Mouse (Mus musculus) heart, adult 11 months (tissue): ENCODE results near the gene Sdk2.
A peak's percentile ranks its signal among the peaks of the same experiment; 100 is the strongest.

Experiments used
- DNase-seq: peaks from one replicate; pipeline ENCODE4 v3.0.0; 2022

The Sdk2 gene

DNA sequence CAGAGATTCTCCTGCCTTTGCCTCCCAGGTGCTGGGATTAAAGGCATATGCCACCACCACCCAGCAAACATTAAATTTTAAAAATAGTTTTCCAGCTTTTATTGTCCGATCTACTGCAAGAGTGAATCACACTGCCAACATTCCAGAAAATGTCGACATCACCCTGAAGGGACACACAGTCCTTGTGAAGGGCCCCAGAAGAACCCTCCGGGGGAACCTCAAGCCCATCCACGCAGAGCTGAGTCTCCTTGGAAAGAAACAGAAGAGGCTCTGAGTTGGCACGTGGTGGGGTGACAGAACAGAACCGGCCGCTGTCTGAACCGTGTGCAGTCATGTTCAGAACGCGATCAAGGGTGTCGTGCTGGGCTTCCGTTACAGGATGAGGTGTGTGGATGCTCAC lies 310.3 kb downstream of the Sdk2 start:
- peak; percentile 87 for DNase-seq

GRCm38 (mm10) chr11:113755878-113756277 lies 311.0 kb downstream of the Sdk2 start:
- peak; percentile 85 for DNase-seq

- no peak for DNase-seq
Measured at GRCm38 (mm10) chr11:113754845-113755244, 312.0 kb downstream of the Sdk2 start.

DNA sequence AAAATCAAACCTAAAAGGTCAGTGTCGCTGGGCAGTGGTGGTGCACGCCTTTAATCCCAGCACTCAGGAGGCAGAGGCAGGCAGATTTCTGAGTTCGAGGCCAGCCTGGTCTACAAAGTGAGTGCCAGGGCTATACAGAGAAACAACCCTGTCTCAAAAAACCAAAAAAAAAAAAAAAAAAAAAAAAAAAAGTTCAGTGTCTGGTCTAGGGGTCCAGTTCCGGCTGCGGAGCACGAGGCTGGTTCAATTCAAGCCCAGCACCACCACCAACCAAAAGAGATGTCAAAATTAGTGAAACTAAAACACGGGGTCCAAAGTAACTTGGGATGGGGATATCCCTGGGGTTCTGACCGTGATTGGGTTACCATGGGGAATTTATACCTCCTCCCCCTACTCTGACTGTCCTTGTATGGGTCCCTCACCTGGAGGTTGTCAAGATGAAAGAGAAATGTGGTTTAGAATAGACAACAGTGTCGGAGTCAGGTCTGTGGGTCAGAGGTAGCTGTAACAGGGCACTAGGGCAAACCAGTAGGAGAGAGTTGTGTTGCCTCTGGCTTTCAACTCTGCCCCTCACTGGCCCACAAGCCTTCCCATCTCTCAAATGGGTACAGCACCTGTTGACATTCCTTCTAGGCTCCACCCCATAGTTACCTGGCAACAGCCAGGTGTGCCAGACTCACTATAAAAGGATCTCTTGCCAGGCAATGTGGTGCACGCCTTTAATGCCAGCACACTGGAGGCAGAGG lies 314.0 kb downstream of the Sdk2 start:
- DNase-seq, result peak; percentile 90

DNA sequence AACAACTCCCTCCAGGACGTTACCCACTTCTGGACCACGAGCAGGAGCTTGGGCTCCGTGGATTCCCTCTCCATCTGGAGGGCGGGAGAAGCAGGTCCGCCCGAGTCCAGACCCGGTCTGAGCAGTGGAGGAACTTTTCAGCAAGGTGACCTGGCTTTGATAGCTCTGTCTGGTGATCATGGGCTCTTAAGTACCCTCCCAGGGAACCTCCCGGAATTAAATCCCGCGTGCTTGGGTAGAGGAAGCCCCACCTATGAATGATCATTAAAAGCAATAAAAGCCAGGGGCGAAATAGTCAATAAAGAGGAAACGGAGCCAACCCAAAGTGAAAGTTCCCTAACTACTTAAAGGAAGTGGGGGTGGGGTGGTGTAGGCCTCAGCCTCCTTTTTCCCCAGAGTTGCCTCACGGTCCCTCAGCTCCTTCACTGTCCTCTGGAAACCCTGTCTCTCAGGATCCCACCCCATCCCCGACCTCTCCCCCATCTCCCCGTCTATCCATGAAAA lies 314.6 kb downstream of the Sdk2 start:
- DNase-seq, result peak; percentile 93

DNA sequence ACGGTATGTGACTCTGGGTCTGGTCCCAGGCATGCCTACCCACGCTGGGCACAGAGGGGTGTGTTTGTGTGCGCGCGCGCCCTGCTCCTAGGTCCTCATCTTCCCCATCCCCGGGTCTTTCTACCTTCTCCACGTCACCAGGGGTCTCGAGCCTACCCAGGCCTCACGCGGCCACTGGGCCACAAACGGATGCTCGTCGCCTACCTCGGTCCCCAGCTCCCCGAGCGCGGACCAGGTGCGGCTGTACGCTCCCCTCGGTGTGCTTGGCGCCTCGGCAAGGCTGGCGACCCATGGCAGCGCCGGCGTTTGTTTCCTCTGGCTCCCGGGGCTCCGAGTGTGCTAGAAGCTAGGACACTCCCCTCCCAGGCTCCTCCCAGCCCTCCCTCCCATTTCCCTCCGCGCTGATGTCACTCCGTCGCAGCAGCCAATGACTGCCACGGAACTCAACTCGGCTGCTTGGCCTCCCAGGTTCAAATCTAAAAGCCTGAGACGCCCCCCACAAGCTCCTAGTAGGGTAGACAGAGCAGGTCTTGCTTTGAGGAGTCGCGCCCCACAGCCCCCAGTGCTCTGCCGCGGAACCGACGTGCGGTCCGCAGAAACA lies 315.3 kb downstream of the Sdk2 start, which contains the start of gene Cdc42ep4:
Gene Cdc42ep4 (minus strand): TSS at position 398 of the 601 bp plus-strand sequence.
- DNase-seq, result peak; percentile 99

GRCm38 (mm10) chr11:113750571-113751483 lies 316.0 kb downstream of the Sdk2 start:
- peak; percentile 98 for DNase-seq

GRCm38 (mm10) chr11:113749749-113750351 lies 317.0 kb downstream of the Sdk2 start:
- peak; percentile 94 for DNase-seq

GRCm38 (mm10) chr11:113748797-113749521 lies 317.9 kb downstream of the Sdk2 start:
- peak; percentile 97 for DNase-seq

DNA sequence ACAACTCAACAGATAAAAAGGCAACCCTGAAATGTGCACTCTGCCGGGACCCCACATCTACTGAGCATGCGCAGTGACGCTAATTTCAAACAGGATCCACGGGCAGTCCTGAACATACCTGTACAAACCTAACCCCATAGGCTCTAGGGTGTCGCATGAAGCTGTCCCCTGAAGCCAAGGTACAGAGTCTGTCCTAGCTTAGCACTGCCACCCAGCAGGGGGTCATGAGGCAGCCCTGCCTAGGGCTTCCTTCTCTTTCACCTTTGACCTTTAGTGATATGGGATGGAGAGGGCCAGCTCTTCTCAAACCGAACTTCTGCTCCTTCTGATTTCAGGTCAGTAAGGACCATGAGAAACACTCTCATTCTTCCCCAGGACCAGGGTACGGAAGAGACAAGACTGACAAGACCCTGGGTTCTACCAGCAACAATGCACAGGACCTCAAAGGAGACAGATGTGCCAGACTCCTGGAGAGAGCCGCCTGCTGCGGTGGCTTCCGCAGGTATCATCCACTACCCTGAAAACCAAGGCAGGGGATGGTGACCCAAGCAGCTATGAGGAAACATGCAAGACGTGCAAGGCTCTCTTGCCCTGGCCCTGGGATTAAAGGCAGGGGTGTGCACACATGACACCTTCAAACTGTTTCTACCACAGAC lies 319.0 kb downstream of the Sdk2 start:
- DNase-seq, result peak; percentile 94

- DNase-seq, result peak; percentile 98
Measured at GRCm38 (mm10) chr11:113747056-113747455, 319.8 kb downstream of the Sdk2 start.

- peak; percentile 90 for DNase-seq
Measured at GRCm38 (mm10) chr11:113745961-113746360, 320.9 kb downstream of the Sdk2 start.

DNA sequence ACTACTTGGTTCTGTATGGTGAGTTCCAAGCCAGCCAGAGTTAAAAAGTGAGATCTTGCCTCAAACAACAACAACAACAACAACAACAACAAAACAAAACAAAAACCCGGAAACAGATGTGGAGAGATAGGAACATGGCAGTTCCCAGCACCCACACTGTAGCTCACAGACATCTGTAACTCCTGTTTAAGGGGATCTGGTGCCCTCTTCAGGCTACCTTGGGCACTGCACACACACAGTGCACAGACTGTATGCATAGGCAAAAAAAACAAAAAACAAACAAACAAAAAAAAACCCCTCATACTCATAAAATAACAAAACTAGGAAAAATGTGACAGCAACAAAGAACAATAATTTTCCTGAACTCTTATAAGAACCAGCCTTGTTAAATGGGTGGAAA lies 323.8 kb downstream of the Sdk2 start:
- DNase-seq, result no peak

GRCm38 (mm10) chr11:113740100-113740499 lies 326.7 kb downstream of the Sdk2 start:
- DNase-seq, result peak; percentile 91

DNA sequence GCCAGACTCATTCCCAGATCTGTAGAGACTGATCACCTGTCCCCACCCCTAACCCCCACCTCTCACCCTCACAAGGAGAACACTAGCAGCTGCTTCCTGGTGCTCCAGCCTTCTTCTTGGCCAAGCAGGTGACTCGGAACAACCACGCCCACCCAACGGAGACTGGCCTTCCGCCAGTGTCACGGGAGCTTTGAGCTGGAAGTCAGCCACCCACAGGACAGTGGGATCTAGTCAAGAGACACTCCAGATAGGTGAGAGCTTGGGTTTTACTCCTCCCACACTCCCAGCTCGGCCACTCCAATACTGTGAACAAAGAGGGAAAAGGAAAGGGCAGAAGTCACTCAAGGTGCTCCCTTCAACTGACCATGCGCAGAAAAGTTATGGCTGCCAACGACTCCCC lies 327.6 kb downstream of the Sdk2 start:
- peak; percentile 97 for DNase-seq

GRCm38 (mm10) chr11:113737912-113738311 lies 328.9 kb downstream of the Sdk2 start:
- DNase-seq, result peak; percentile 92

- peak; percentile 91 for DNase-seq
Measured at GRCm38 (mm10) chr11:113737553-113737854, 329.3 kb downstream of the Sdk2 start.

- DNase-seq, result peak; percentile 91
Measured at GRCm38 (mm10) chr11:113736848-113737552, 329.8 kb downstream of the Sdk2 start.

- peak; percentile 90 for DNase-seq
Measured at GRCm38 (mm10) chr11:113735151-113735550, 331.7 kb downstream of the Sdk2 start.

DNA sequence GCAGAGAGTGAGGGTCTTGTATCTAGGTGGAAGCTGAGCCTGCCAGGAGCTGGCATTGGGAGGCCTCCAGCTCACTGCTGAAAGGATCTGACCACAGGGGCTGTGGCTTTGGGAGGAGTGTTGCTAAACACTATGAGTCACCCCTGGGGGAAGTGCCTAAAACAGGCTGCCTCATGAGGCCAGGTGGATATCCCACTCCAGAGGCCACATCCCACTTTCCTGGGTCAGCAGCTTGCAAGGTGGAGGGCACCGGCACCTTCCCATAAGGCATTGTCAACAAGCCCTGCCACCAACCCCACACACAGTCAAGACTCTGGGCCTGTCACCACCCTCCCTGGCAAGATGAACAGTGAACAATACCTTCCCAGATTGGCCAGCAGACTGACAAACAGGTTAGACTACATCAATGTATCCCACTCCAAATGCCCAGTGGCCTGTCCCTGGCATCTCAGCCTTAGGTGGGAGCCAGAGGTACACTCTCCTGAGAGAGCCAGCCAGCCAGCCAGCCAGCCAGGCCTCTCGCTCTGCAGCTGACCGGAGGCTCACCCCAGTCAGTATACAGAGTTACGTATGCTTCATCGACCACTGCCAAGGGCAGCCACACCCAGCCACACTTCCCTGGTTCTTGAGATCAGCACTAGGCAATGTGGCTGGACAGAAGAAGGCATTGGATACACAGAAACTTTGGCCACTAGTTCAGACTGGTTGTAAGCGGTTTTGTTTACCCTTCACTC lies 333.0 kb downstream of the Sdk2 start:
- peak; percentile 96 for DNase-seq
